Mouse (Mus musculus): ENCODE measurements at regions not wholly inside any gene's neighbourhood (a gene's known extent, or its start where the extent isn't known, plus 50 kb on each side); places are given as distances from the start of the nearest gene placed in this dataset.

DNA sequence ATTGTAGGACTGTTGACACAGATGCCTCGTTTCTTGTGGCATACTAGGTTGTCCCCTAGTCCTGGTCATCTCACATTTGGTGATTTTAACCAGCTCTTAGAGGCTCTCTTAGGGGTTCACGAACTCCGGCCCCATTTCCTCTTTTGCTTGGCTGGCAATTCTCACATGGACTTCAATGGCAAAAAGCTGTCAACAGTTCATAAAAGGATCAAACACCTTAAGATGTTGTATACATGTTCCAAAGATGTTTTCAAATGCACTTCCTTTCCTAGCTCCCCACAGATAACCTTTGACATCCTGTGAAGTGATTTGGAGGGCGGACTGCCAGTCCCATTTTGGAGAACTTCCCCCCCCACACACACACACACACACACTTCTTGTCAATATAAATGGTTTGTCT lies 153.7 kb upstream of the Rpl34 start:
- DNase-seq: no peak

DNA sequence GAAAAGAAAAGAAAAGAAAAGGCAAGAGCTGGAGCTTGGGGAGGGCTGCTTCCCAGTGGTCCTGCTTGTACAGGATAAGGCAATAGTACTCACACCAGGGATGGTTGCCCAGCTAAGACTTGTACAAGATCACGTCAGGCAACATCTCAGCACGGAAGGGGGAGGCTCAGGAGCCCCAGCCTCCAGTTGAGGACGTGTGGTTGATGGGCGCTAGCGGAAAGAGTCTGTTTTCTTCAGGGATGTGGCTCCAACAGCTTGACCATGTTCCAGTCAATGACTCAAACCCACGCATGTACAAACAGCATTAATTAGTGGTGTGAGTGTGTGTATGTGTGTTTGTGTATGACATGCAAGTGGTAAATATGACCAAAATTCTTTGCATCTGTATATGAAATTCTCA lies 153.1 kb upstream of the Rpl34 start:
- no peak for DNase-seq

DNA sequence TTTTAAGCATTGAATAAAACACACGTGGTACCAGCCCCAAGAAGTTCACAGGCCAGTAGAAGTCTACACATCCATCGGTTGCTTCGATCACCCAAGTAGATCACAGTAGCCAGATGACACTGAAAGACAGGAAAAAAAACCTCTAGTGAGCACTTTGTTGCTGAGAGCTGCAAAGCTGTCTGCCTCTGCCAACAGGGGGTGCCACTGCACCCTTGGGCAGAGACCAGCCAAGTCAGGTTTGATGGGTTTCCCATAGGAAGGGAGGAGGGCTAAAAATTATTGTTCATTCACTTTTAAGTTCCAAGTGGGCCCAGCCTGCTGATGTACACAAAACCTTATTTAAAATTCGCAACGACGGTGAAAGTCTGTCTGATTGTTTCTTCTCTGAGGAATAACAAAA lies 150.3 kb upstream of the Rpl34 start:
- no peak for DNase-seq

DNA sequence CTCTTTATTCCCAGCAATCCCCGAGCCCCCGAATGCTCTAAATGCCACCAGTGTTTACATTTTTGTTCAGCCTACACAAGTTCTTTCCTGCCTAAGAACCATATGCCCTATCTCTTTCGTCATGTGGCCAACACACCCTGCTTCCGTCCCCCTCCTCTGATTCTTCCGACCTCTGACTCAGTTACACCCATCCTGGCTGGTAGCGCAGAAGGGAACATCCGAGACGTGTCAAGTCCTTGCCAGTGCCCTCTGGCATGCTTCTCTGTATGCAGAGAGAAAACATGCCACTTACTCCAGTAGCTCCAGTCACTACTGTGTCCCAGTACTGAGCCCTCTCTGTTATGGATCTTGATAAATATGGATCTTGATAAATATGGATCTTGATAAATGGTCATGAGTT lies 149.3 kb upstream of the Rpl34 start:
- DNase-seq: no peak

DNA sequence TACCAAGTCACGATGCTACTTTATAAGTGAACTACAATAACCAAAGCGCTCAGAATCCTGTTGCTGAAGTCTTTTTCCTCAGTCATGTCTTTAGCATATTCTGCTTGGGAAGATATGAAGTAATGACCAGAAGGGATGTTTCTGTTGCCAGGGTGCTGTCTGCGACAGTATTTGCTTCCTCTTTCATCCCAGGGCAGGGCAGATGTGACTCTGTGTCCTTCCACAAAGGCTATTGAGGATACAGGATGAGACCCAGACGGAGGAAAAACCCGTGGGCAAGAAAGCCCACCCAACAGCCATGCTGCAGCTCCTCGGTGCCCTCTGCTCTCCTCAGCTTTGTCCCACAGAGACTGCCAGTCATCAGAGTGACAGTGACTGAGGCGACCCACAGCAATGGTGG lies 148.6 kb upstream of the Rpl34 start:
- no peak for DNase-seq

DNA sequence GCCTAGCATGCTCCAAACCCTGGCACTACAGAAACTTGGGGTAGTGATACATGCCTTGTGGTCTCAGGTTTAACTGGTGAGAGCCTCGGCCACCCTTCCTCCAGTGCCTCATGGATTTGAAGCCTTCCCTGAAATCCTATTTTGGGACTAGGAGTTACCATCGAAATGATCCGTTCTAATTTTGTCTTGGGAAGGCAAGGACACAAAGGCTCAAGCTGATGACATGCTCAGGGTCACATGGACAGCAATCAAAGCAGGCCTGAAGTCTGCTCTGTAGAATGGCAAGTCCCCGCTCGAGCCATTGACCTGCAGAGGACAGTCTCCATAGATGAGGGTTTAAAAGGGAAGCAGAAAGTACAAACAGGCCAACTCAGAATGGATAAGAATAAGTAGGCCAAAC lies 147.8 kb upstream of the Rpl34 start:
- no peak for DNase-seq

DNA sequence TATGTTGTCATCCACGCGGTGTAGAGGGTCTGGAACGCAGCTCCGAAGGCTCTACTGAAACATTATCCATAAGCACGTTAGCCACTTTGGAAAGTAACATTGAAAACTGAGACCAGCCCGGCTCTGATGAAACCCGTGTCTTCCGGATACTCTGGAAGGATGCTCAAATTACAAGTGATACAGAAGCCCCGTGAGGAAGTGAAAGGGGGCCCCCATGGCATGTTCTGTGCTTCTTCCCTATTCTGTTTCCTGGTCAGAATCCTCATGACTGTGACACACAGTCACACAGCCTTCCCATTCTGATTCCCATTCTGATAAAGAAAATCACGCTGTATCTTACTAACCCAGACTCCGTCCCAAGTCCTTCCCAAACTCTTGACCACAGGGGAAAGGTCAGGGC lies 143.5 kb upstream of the Rpl34 start:
- DNase-seq: no peak

DNA sequence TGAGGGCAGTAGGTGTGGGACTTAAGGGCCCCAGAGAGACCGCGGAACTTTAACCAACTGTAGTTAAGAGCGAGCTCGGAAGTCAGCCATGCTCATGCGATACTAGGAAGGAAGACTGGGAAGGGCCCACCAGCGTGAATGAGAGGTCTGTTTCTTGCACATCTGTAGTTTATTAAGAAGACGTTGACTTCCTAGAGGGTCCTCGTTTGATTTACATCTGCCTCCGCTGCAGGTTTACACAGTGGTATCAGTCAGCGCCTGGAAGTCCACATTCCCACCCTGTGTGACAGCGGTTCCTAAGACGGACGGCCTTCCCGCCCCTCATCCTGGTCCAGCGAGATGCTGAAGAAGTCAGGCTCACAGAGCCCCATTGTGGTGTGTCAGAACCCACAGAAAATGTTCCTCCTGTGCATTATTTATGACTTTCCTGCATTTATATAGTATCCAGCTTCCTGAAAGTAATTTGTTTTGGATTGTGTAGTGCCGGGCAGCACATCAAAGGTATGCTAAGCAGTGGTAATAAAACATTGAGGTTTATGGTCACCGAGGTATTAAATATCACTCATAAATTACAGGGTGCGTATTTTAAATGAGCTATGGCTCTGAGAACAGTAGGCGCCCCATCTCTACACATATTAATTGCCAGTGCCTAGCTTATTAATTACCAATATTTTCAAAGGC lies 136.9 kb upstream of the Rpl34 start:
- no peak for DNase-seq

DNA sequence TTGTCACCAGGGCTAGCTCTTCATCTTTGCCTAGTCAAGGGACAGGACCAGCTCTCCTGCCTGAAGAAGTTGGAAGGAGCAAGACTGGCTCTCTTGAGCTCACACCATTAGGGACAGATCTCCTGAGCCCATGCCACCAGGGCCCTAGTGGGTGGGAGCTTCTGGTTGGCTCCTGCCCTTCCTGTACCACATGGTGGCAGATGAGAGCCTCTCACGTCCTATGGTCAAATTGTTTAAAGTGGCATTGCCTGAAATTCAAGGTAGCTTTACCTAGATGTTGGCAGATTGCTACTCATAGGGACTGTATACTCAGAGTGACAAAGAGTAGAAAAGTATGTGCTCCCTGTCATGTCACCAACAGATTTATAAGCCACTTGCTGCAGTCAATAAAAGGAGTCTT lies 134.6 kb upstream of the Rpl34 start:
- no peak for DNase-seq

DNA sequence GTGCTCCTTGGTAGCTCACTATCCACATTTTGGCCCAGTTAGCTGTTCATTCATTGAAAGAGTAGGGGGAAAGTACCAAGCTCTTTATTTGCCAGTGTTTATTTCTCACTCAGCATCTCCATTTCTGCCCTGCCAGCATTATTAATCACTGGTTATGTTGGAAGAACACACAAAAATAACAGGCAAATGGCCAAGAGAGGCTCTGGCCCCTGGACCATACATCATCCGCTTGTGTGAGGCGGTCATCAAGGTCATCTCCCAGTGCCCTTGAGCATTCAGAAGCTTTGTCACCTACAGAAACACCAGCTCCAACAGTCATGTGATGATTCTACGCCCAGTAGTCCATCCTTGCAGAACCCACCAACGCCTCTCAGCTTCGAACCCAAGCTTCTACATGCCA lies 133.2 kb upstream of the Rpl34 start:
- DNase-seq: no peak

DNA sequence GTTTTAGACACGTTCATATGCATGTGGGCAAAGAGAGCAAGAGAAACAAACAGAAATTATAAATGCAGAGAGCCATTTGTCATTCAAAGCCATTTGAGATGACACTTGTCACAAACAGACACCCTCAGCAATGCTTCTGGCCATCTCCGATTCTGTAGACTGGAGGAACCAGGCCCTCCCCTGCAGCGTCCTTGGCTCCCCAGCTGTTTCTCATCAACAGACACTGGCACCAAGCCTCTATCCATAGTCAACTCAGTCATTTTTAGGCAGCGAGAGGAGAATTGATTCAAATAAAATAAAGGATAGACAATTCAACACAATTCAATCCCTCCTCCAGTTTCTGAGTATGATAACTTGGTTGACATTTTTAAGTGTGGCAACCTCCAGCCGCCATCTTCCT lies 130.1 kb upstream of the Rpl34 start:
- no peak for DNase-seq

DNA sequence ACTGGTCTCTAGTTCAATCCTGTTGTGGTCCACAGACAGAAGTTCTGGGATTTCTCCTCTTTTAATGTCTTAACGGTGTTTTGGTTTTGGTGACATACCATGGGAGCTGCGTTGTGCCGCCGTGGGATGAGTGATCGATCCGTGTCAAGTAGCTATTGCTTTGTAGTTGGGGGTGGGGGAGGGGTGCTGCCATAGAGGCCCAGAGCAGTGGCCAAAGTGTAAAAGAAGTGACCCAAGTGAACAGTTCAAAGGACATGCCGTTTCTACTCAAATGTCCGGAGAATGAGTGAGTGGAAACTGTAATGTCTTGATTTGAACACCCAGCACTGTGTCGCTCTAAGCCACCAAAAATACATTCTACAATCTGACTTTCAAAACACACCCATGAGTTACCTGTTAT lies 123.7 kb upstream of the Rpl34 start:
- DNase-seq: no peak

DNA sequence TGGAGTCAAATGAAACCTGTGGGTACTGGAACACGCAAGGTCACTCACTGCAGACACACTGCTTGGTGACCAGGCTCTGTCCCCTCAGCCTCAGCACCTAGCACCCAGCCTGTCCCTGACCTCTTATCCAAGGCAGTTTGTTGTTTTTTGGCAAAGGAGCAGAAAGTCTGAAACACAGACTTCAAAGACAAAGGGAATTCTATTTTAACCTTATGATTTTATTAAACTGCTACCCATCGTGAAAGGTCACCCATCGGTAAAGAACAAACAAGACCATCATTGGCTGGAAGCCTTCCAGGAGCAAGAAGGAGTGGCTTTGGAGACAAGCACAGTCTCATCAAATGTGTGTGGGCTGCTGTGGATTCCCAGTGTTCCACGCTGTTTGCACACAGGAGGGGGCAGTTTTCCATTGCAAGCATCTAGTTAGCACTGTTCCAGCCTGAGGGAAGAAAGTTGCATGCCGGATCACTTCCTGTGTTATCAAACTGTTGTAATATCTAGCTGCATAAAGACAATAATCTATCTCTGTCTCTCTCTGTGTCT lies 120.6 kb upstream of the Rpl34 start:
- DNase-seq: no peak

DNA sequence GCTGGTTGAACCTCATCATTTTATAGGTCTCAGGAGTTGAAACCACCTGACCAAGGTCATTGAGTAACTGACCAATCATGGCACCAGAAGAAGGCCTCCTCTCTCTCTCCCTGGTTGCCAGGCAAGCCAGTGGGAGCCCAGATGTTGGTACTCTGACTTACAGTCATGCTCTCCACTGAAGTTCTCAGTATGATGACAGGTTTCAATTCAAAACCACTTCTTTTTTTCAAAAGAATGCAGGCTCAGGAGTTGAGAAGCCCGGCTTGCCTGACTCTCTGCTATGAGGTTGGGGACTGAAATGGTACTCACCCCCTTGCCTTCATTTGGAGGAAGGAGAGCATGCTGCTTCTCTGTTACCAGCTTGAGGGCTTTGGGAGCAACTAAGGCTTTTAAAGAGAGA lies 111.6 kb upstream of the Rpl34 start:
- DNase-seq: no peak

DNA sequence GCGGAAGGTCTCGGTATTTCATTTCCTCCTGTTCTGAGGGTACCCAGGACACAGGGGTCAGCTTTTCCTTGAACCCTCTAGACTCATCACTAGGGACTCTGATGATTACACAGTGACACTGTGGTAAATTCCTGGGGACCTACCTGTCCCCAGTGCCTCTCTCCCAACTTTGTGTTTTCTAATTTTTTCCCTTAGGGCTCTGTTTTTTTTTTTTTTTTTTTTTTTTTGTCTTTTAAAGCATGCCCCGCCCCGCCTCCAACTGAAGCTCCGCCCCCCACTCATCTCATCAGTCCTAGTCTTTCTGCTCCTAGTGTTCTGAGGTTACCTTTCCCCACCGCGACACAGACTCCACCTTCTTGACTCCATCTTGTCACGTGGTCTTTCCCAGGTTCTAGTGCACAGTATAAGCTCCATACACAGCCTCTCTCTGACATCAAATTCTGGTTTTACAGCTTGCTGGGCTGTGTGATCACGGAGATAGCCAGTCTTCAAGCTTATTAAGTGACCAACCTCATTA lies 109.8 kb upstream of the Rpl34 start:
- no peak for DNase-seq

DNA sequence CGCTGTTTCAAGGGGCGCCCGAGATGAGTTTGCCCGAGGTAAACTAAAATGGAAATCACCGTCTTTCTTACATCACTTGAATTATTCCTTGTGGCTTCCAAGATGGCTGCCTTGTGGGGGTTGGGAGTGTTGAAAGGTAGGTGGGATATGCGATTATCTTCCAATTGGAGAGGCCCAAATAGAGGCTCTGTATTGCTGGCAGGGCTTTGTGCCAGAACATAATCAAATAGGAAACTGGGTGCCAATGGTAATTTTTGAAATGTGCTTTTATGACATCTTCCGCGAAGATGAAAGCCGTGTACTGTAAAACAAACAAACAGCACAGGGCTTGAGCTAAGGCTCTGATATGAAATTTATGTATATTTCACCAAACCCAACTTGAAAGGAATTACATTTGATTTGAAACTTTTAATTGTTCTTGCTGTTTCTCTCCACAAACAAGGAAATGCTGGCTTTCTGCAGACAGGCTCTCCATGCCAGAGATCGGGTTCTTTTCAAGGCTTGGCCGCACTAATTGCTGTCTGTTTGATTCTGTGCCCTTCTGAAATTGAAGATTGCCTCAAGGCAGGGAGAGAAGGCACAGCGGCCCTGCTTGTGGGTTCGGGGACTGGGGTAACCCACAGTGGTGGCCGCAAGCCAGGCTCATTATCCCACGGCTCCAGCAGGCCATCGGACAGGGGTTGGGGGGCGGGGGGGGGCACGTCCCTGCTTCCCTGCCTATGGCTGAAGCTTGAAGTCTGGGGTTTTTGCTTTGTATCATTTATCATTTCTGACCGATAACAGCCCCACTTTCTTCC lies 108.6 kb upstream of the Rpl34 start:
- no peak for DNase-seq

DNA sequence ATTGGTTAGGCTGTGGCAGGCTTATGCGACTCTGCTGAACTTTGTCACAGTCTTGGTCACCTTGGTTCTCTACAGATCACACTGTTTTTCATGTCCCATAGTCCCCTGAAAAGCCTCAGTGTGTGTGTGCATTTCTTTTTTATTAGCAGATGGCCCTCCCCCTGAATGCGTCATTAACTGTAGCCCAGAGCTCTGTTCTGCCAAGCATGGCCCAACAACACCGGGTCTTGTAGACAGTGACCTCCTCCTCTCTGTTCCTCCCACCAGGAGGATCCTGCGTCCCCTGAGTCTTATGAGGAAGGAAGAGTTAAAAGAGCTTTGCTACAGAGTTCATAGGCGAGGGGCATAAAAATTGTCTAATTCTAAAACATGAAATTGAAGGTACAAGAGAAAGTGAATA lies 103.5 kb upstream of the Rpl34 start:
- DNase-seq: no peak

DNA sequence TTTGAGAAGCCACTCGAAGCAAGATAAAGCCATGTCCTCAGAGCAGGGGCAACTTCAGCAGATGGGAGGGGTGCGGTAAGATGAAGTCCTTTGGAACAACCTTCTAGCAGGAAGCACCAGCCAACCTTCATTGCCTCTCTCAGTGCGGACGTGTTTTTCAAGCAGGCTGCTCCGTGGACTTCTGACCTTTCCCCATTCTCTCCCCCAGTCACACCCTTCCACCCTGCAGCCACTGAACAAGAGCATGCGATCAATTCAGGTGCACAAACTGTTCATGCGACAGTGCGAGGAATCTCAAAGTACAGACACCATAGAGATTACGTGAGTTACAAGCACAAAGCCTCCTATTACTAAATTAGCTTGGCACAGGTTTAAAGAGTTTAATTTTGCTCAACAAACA lies 102.9 kb upstream of the Rpl34 start:
- DNase-seq: no peak

DNA sequence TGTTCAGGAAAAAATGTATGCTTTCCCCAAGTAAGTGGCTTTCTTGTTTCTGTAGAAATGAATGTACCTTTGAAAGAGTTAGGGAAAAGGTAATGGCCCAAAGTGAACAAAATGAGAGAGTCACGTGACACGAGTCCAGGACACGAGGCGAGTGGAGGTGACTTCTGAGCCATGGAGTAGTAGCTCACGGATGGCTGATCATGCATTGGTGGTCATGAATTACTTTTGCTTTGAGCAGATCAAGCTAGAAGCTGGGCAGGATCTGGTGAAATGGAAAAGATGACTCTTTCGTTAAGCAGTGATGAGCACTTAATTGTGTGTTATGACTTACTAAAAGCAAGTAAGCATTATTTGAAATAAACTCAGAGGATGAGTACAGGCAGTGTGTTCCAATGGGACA lies 101.6 kb upstream of the Rpl34 start:
- peak; percentile 19 for DNase-seq

DNA sequence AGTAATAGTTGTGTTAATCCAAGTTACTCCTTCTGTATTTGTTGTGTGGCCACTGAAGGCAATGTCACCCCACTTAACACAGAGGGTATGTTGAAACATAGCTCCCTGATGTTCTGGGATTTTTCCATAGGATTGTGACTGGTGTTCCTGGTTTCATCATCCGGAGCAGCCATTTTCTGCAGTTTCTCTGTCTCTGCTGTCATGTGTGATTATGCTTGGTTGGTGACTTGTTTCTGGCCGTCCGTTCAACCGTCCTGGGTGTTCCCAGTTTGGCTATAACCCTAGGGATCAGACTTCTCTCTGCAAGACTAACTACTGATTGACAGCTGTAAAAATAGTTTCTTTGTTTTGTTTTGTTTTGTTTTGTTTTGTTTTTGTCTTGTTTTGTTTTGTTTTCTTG lies 98.1 kb upstream of the Rpl34 start:
- no peak for DNase-seq

DNA sequence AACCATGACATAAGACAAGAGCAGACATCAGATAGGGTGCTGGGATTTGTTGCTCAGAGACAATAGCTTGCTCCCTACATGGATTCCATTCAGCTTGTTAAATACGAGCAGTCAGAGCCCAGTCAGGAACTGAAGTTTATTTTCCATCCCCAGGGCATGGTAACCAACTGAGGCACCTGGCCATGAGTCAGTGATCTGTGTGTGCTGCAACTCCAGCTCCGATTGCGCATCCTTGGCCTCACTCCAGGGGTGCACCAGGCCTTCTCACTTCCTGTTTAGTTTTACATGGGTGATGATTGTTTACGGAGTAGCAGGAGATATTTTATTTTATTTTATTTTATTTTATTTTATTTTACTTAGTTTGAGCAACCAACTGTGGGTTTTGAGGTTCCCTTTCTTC lies 97.7 kb upstream of the Rpl34 start:
- DNase-seq: no peak

DNA sequence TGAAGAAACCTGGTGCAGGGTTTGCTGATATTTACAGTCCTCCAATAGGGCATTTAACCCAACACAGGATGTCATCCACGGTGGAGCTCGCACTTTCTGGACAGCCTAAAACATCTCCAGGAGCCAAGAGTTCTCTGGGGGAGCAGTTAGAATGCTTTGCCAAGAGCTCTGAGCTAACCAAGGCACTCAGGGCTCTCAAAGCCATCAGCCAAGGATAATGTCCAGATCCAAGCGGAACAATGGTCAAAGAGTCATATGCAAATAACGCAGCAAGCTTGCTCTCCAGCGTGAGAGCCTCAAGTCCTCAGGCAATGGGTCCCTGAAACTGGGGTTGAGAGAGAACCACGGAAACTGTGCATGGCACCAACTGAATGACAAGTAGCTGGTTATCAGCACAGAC lies 96.8 kb upstream of the Rpl34 start:
- DNase-seq: no peak

DNA sequence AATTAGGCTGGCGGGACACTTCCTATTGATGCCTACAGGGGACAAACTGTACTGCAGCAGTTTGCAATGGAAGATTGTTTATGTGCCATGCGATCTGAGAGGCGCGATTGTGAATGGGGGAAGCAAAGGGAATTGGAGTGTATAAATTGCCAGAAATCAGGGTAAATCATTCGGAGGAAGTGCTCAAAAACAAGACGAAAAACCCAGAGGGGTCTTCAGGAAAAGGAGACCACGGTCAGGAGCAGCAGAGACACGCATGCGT lies 89.6 kb upstream of the Rpl34 start:
- DNase-seq: no peak

DNA sequence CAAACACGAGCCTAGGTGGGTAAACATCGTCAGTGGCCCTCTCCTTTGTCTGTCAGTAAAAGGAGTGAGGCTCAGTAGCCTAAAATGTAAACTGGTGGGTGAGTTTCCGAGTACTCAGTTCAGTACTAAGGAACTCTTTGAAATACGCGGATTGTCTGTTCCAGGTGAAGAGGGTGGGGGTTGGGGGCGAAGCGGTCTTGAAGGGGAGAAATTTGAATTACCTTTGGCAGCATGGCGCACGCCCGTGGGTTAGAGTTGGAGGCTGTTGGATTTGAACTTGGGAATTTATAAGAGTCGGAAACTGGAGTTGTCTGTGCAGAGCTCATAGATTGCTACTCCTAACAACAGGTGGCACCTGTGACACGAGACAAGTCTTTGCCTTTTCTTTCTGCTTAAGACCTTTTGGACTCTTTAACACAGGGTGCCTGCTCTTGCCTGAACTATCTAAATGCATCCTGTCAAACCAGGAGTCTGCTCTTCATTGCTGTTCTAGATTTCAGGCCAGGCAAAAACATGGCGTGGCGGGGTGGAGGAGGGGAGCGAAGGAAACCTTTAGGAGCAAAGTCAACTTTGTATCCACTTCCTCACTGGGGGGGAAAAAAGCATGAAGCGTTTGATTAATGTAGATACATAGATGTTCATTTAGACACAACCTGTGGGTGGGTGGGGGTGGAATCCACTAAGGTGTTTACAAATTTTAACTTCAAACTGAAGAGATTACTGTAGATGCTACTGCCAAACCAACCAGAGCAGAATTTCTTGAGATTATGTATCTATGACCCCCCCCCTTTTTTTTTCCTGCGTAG lies 89.0 kb upstream of the Rpl34 start:
- DNase-seq: no peak

Measured in kidney, adult 11 months (tissue).